Mouse (Mus musculus) neural tube, embryonic 15.5 days (tissue): ENCODE measurements around the gene Zfp609. TPM values are rescaled to one million over a fixed set of nuclear protein-coding genes. Genes with fewer than 3 reads are reported as not detected.

Source experiments
- ATAC-seq: fragments of 200-750 bp; cut with Nextera tagmentation; 2 replicates; pipeline ENCODE4 v1.8.0; 2017; ENCODE audit warnings: mild to moderate bottlenecking, moderate TSS enrichment, moderate library complexity; ENCODE audit not compliant: low FRiP score
- H3K27ac ChIP-seq: fragments of 300-500 bp; sonication (generic); replicated peaks from 2 replicates; pipeline ENCODE4 v1.5.1; 2015; ENCODE audit warnings: mild to moderate bottlenecking, inconsistent platforms
- H3K27me3 ChIP-seq: fragments of 300-500 bp; sonication (generic); replicated peaks from 2 replicates; pipeline ENCODE4 v1.6.1; 2015; ENCODE audit warnings: inconsistent platforms
- H3K36me3 ChIP-seq: fragments of 300-500 bp; sonication (generic); 2 replicates; pipeline ENCODE4 v1.6.1; 2015; ENCODE audit warnings: inconsistent platforms
- H3K4me1 ChIP-seq: fragments of 300-500 bp; sonication (generic); 2 replicates; pipeline ENCODE4 v1.6.1; 2015; ENCODE audit warnings: inconsistent platforms
- H3K4me2 ChIP-seq: fragments of 300-500 bp; sonication (generic); 2 replicates; pipeline ENCODE4 v1.6.1; 2015; ENCODE audit warnings: inconsistent platforms, mild to moderate bottlenecking, moderate library complexity
- H3K4me3 ChIP-seq: fragments of 300-500 bp; sonication (generic); replicated peaks from 2 replicates; pipeline ENCODE4 v1.5.1; 2015; ENCODE audit warnings: mild to moderate bottlenecking, inconsistent platforms
- H3K9ac ChIP-seq: fragments of 300-500 bp; sonication (generic); replicated peaks from 2 replicates; pipeline ENCODE4 v1.6.1; 2015; ENCODE audit warnings: mild to moderate bottlenecking, inconsistent platforms
- H3K9me3 ChIP-seq: fragments of 300-500 bp; sonication (generic); replicated peaks from 2 replicates; pipeline ENCODE4 v1.6.1; 2016; ENCODE audit warnings: inconsistent platforms
- WGBS: fragments of 180-500 bp; shearing (Covaris S2); methylation state at CpG from one replicate; pipeline ENCODE4 v1.1.7; 2015; ENCODE audit warnings: mixed read lengths; 5-methylcytosine and 5-hydroxymethylcytosine counted together
- polyA plus RNA-seq: library from polyadenylated mRNA; unstranded; fragments of >200 nt; fragmentation: Nextera tagmentation; extraction: Ambion mirVana; gene quantifications from 2 replicates; pipeline ENCODE4 v1.2.1, GENCODE M21; 2015

The Zfp609 gene
- polyA plus RNA-seq, 1 experiment from 2014 or later, result 6.8 TPM

GRCm38 (mm10) chr9:65741066-65741852, 86.1 kb downstream of the Zfp609 start:
- 89% methylated on average over 14 of the region's 14 CpGs for WGBS
- no peak overlapping the region for H3K4me2 ChIP-seq
- H3K27me3 ChIP-seq, result no peaks in the 10 kb centered on the region
- no peak overlapping the region for H3K9ac ChIP-seq
- H3K4me1 ChIP-seq, result peaks cover 42% of the 10 kb centered on the region
- H3K36me3 ChIP-seq, result no peaks in the 10 kb centered on the region
- H3K9me3 ChIP-seq, result no peaks in the 10 kb centered on the region
- ATAC-seq, result no peak
- no peak overlapping the region for H3K4me3 ChIP-seq
- no peak overlapping the region for H3K27ac ChIP-seq

- Histone ChIP-seq H3K27ac (no peak overlapping the region), H3K9me3 (no peaks in the 10 kb centered on the region), H3K27me3 (no peaks in the 10 kb centered on the region), H3K4me1 (peaks cover 3% of the 10 kb centered on the region; the same call in 1 of the 2 replicates), H3K9ac (no peak overlapping the region), H3K4me2 (no peak overlapping the region), H3K36me3 (peaks cover 4% of the 10 kb centered on the region; the same call in 1 of the 2 replicates), H3K4me3 (no peak overlapping the region)
- 80% methylated on average over 3 of the region's 3 CpGs for WGBS
- ATAC-seq, result no peak
Measured at GRCm38 (mm10) chr9:65734931-65735330, 92.4 kb downstream of the Zfp609 start.

- 98% methylated on average over 6 of the region's 6 CpGs for WGBS
- Histone ChIP-seq H3K36me3 (peaks cover 4% of the 10 kb centered on the region; the same call in 1 of the 2 replicates), H3K9ac (no peak overlapping the region), H3K4me3 (no peak overlapping the region), H3K4me2 (no peak overlapping the region), H3K9me3 (no peaks in the 10 kb centered on the region), H3K4me1 (peaks cover 31% of the 10 kb centered on the region), H3K27me3 (no peaks in the 10 kb centered on the region), H3K27ac (no peak overlapping the region)
- no peak for ATAC-seq
Measured at GRCm38 (mm10) chr9:65728588-65728987, 98.8 kb downstream of the Zfp609 start.

GRCm38 (mm10) chr9:65727491-65727890, 99.9 kb downstream of the Zfp609 start:
- H3K36me3 ChIP-seq, result peaks cover 4% of the 10 kb centered on the region; the same call in 1 of the 2 replicates
- ATAC-seq, result no peak
- H3K27ac ChIP-seq, result no peak overlapping the region
- no peaks in the 10 kb centered on the region for H3K9me3 ChIP-seq
- no peaks in the 10 kb centered on the region for H3K27me3 ChIP-seq
- no peak overlapping the region for H3K4me3 ChIP-seq
- no peak overlapping the region for H3K9ac ChIP-seq
- peaks cover 34% of the 10 kb centered on the region for H3K4me1 ChIP-seq
- no peak overlapping the region for H3K4me2 ChIP-seq
- 93% methylated on average over 4 of the region's 4 CpGs for WGBS

- H3K27ac ChIP-seq, result peak overlapping the region; percentile 58
- WGBS, result 83% methylated on average over 3 of the region's 3 CpGs
- no peak for ATAC-seq
- no peaks in the 10 kb centered on the region for H3K9me3 ChIP-seq
- peaks cover 4% of the 10 kb centered on the region; the same call in 1 of the 2 replicates for H3K36me3 ChIP-seq
- H3K4me1 ChIP-seq, result peaks cover 44% of the 10 kb centered on the region
- H3K27me3 ChIP-seq, result no peaks in the 10 kb centered on the region
- no peak overlapping the region for H3K9ac ChIP-seq
- H3K4me3 ChIP-seq, result no peak overlapping the region
- H3K4me2 ChIP-seq, result no peak overlapping the region
Measured at GRCm38 (mm10) chr9:65726431-65726830, 100.9 kb downstream of the Zfp609 start.

- Histone ChIP-seq H3K27ac (peak overlapping the region; percentile 82), H3K9me3 (no peaks in the 10 kb centered on the region), H3K9ac (no peak overlapping the region), H3K4me1 (peaks cover 52% of the 10 kb centered on the region), H3K4me2 (0 out of 2 replicates have a peak overlapping the region, but pooled peaks have one; percentile 15), H3K27me3 (no peaks in the 10 kb centered on the region), H3K36me3 (no peaks in the 10 kb centered on the region), H3K4me3 (no peak overlapping the region)
- 0 out of 2 replicates have a peak, but pooled peaks have one; percentile 37 for ATAC-seq
- WGBS, result 38% methylated on average over 4 of the region's 4 CpGs
Measured at GRCm38 (mm10) chr9:65725291-65725622, 102.1 kb downstream of the Zfp609 start.

GRCm38 (mm10) chr9:65724471-65725290, 102.7 kb downstream of the Zfp609 start:
- Histone ChIP-seq H3K9me3 (no peaks in the 10 kb centered on the region), H3K4me1 (peaks cover 52% of the 10 kb centered on the region), H3K9ac (no peak overlapping the region; the same call in 1 of the 2 replicates), H3K4me3 (no peak overlapping the region), H3K27me3 (no peaks in the 10 kb centered on the region), H3K27ac (peak overlapping the region; percentile 82), H3K4me2 (peak overlapping the region; percentile 15; the same call in 1 of the 2 replicates), H3K36me3 (no peaks in the 10 kb centered on the region)
- WGBS, result 13% methylated on average over 8 of the region's 8 CpGs
- ATAC-seq, result peak; percentile 82; the same call in 1 of the 2 replicates

GRCm38 (mm10) chr9:65721161-65721566, 106.2 kb downstream of the Zfp609 start:
- Histone ChIP-seq H3K4me2 (no peak overlapping the region), H3K27ac (0 out of 2 replicates have a peak overlapping the region, but pooled peaks have one; percentile 13), H3K9ac (no peak overlapping the region), H3K36me3 (no peaks in the 10 kb centered on the region), H3K4me3 (no peak overlapping the region), H3K9me3 (no peaks in the 10 kb centered on the region), H3K27me3 (no peaks in the 10 kb centered on the region), H3K4me1 (peaks cover 46% of the 10 kb centered on the region)
- ATAC-seq, result no peak
- 40% methylated on average over 10 of the region's 10 CpGs for WGBS

- no peak overlapping the region for H3K4me2 ChIP-seq
- H3K4me1 ChIP-seq, result peaks cover 18% of the 10 kb centered on the region
- H3K4me3 ChIP-seq, result no peak overlapping the region
- no peaks in the 10 kb centered on the region for H3K27me3 ChIP-seq
- no peaks in the 10 kb centered on the region for H3K9me3 ChIP-seq
- H3K36me3 ChIP-seq, result no peaks in the 10 kb centered on the region
- no peak overlapping the region for H3K9ac ChIP-seq
- WGBS, result 92% methylated on average over 5 of the region's 5 CpGs
- no peak overlapping the region for H3K27ac ChIP-seq
- ATAC-seq, result no peak
Measured at GRCm38 (mm10) chr9:65718195-65718594, 109.2 kb downstream of the Zfp609 start.

- Histone ChIP-seq H3K36me3 (peaks cover 35% of the 10 kb centered on the region), H3K4me3 (no peak overlapping the region), H3K27me3 (no peaks in the 10 kb centered on the region), H3K4me2 (no peak overlapping the region), H3K9me3 (no peaks in the 10 kb centered on the region), H3K9ac (no peak overlapping the region), H3K4me1 (no peaks in the 10 kb centered on the region), H3K27ac (no peak overlapping the region)
- 90% methylated on average over 24 of the region's 24 CpGs for WGBS
- no peak for ATAC-seq
Measured at GRCm38 (mm10) chr9:65703926-65704595, 123.3 kb downstream of the Zfp609 start.

GRCm38 (mm10) chr9:65703241-65703640, 124.1 kb downstream of the Zfp609 start:
- no peaks in the 10 kb centered on the region for H3K4me1 ChIP-seq
- H3K4me3 ChIP-seq, result no peak overlapping the region
- no peaks in the 10 kb centered on the region for H3K27me3 ChIP-seq
- H3K36me3 ChIP-seq, result peaks cover 37% of the 10 kb centered on the region
- H3K9me3 ChIP-seq, result no peaks in the 10 kb centered on the region
- H3K9ac ChIP-seq, result no peak overlapping the region
- ATAC-seq, result no peak
- no peak overlapping the region for H3K4me2 ChIP-seq
- H3K27ac ChIP-seq, result no peak overlapping the region
- WGBS, result 67% methylated on average over 7 of the region's 7 CpGs
